Mouse (Mus musculus): ENCODE measurements around the gene Ccdc124.
"Not testable (repeated sequence)": the region's sequence is repeated elsewhere in the genome, so short reads cannot be mapped to it uniquely, and the experiment has no call there.

The Ccdc124 gene

DNA sequence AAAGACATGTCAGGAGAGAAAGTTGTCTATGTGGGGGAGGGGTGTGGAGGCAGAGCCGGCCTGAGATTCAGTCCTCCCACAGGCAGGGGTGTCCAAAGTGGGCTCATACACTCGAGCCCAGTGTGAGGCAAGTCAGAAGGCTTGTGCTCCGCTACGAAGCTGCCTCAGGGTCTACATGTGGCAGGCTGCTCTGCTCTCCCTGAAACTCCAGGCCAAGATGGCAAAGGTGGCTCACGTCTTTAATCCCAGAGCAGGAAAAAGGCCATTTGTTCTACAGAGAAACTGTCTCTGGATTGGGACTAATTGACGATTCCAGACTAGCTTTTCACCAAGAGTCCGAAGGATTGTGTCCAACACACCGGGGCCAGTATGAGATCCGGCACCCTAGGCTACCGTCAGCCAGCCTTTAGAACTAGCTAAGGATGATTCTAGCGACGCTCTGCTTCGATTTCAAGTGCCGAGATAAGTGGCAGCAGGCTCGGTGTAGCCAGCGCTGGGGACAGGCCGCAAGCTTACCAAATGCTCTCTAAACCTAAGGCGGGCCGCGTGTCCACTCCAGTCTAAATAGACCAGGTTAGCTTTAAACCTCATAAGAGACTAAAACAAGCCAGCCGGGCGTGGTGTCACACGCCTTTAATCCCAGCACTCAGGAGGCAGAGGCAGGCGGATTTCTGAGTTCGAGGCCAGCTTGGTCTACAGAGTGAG, 22.7 kb upstream of the Ccdc124 start:
- no peak for DNase-seq (ENCODE audit: extremely low read depth, insufficient read length, low spot score)

DNA sequence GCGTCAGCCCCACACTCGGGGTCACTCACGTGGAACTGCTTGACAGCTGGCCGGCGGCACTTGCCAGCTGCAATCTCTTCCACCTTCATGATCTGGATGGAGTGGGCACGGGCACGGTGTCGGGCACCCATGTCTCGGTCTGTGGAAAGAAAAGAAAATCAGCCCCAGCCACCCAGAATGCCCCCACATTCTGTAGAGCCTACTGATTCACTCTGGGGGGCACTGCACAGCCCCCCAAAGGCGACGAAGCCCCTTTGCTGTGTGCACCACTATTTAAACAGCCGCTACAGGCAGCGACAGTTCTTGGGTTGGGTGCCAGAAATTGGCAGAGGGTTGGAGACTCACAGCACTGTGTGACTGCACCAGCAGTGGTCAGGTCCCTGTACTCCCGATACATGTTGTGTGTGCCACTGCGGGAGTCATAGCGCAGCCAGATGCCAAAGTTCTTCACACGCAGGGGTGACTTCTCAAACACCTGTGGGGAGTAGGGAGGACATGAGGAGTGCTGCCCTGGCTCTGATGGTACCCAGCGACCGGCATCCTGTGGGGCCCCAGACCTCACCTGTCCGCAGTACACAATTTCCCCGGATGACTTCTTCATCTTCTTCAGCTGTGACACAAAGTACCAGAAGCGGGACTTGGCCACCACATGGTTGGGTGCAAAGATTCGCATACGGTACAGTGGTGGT, 22.0 kb upstream of the Ccdc124 start:
- DNase-seq (ENCODE audit: extremely low read depth, insufficient read length, low spot score): not testable (repeated sequence)

DNA sequence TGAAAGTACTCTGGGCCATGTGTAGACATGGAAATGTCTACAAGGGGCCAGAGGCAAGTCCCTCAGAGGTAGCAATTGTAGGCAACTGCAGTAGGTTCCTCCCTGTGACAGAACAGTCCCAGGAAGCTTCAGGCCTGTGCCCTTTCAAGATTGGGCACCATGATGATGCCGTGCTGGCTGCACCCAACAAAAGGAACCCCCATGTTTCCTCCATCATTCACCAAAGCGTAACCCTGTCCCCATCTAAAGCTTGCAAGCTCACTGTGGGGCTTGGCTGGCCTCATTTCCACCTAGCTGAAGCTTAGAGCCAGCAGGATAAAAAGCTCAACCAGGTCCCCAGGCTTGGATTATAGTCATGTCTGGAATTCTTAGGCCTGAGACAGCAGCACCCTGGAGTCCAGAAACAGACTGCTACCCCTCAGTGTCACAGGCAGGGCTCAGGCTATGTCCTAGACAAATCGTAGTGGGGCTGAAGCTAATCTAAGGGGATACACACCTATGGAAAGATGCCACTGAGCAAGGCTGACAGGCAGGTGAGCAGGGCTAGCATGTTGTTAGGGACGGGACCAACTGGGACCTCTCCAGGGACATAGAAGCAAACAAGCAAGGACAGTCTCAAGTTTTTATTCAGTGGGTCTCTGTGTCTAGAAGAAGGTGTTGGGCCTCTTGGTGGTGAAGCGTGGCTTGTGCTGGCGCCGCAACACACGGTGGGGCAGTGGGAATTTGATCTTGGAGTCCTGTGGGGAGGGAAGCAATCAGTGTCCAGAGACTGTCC, 21.2 kb upstream of the Ccdc124 start:
- DNase-seq (ENCODE audit: extremely low read depth, insufficient read length, low spot score): no peak

GRCm38 (mm10) chr8:70894385-70894720, 20.6 kb upstream of the Ccdc124 start:
- no peak for DNase-seq (ENCODE audit: extremely low read depth, insufficient read length, low spot score)

GRCm38 (mm10) chr8:70893656-70894384, 20.1 kb upstream of the Ccdc124 start:
- peak; percentile 59 for DNase-seq (ENCODE audit: extremely low read depth, insufficient read length, low spot score)

GRCm38 (mm10) chr8:70892896-70893655, 19.3 kb upstream of the Ccdc124 start:
- DNase-seq (ENCODE audit: extremely low read depth, insufficient read length, low spot score): no peak

GRCm38 (mm10) chr8:70892022-70892895, 18.5 kb upstream of the Ccdc124 start, which contains the start of gene Slc5a5:
Gene Slc5a5 (minus strand): TSS chr8:70892757.
- DNase-seq (ENCODE audit: extremely low read depth, insufficient read length, low spot score): no peak

DNA sequence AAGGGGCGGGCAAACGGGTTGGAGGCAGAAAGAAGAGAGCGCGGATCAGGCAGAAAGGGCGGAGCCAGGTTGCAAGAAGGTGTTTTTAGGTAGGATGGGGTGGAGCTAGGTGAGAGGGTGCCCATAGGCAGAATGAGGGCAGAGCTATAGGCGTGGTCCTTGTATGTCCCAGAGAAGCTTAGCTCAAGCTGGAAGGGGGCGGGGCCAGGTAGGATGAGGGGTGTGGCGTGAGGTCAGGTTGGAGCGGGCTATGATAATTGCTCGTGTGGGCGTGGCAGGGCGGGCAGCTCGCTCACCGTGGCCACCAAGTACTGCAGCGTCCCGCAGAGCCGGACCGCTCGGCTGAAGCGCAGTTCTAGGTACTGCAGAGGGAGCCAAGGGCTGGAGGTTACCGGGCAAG, 17.6 kb upstream of the Ccdc124 start:
- no peak for DNase-seq (ENCODE audit: extremely low read depth, insufficient read length, low spot score)

DNA sequence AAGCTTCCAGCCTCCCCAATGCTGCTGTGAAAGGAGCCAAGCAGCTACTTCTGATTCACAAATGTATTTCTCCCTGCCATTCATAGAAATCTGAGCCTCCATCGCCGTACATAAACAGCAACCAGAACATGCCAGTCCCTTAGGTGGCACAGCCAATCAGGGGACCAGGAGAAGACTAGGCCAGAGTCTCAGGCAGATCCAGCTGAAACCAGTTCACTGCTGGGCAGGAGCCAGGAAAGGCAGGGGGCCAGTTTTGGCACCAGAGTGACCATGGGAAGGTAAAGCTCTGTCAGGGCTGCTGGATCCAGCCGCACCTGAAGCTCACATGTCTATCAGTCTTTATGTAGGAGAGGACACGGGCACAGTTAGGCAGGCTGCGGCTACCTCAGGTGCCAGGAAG, 16.9 kb upstream of the Ccdc124 start:
- no peak for DNase-seq (ENCODE audit: extremely low read depth, insufficient read length, low spot score)

- DNase-seq (ENCODE audit: extremely low read depth, insufficient read length, low spot score): no peak
Measured at GRCm38 (mm10) chr8:70887669-70888068, 13.9 kb upstream of the Ccdc124 start.

DNA sequence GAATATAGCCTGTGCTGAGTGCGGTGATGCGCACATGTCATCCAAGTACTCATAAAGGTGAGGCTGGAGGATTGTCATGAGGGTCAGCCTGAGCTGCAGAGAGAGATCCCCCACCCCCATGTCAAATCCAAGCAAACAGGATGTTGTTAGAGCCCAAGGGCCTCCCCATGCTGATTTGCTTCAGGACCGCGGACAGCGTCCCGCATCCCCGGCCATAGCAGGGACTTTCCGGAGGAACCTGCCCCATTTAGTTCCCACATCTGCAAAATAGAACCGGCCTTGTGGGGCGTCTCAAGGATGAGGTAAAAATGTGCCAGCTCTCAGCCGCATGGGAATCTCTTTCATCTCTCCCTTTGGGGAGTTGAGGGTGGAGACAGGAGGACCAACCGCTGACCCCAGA, 11.9 kb upstream of the Ccdc124 start:
- DNase-seq (ENCODE audit: extremely low read depth, insufficient read length, low spot score): no peak

DNA sequence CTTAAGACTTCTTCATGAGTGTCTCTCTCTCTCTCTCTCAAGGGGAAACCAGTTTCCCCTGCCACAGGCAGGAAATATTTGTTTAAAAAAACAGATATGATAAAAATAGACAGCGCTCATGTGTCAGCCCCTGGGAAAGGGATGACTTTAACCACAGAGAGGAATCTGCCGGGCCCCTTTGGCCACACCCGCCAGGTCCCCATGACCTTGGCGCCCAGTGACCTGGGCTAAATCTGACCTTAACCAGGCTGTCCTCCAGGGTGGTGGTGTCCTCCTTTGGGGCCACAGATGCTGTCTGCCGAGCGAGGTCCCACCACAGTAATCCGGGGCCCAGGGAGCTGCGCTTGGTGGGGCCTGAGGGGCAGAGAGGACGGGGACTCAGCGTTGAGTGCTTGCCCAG, 10.9 kb upstream of the Ccdc124 start:
- no peak for DNase-seq (ENCODE audit: extremely low read depth, insufficient read length, low spot score)

DNA sequence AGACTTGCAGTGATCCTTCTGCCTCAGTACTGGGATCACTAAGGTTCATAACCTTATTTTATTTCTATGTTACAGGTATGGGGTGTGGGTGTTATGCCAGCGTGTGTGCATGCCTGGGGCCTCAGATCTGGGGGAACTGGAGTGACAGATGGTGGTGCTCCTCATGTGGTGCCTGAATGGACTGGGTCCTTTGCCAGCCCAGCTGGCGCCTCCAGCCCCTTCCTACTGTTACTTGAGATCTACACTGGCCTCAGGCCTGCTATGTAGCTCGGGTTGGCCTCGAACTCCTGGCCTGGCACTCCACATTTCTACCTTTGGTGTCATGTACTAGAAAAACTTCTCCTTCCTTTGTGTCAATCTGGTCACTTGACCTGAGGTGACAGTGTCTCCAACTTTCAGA, 10.5 kb upstream of the Ccdc124 start:
- DNase-seq (ENCODE audit: extremely low read depth, insufficient read length, low spot score): no peak

- no peak for DNase-seq (ENCODE audit: extremely low read depth, insufficient read length, low spot score)
Measured at GRCm38 (mm10) chr8:70880546-70880945, 6.8 kb upstream of the Ccdc124 start.

- DNase-seq (ENCODE audit: extremely low read depth, insufficient read length, low spot score): peak; percentile 95
Measured at GRCm38 (mm10) chr8:70880126-70880525, 6.4 kb upstream of the Ccdc124 start.

DNA sequence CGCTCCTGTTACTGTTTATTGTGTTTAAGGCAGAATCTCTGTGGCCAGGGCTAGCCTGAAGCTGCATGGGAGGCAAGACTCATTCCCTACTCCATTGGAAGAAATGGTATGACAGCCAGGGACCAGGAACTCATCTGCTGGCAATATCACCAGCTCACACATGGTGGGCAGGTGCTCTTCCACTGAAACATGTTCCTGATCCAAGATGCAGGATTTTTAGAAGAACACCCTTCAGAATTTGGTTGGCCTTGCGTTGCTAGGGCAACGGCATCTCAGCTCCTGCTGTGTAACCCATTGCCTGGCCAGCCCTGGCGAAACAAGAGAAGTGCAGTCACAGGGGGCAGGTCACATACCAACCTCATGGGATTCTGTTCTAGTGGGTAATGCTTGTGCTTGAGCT, 5.8 kb upstream of the Ccdc124 start:
- no peak for DNase-seq (ENCODE audit: extremely low read depth, insufficient read length, low spot score)

GRCm38 (mm10) chr8:70878178-70878577, 4.4 kb upstream of the Ccdc124 start:
- peak; percentile 92 for DNase-seq (ENCODE audit: extremely low read depth, insufficient read length, low spot score)

DNA sequence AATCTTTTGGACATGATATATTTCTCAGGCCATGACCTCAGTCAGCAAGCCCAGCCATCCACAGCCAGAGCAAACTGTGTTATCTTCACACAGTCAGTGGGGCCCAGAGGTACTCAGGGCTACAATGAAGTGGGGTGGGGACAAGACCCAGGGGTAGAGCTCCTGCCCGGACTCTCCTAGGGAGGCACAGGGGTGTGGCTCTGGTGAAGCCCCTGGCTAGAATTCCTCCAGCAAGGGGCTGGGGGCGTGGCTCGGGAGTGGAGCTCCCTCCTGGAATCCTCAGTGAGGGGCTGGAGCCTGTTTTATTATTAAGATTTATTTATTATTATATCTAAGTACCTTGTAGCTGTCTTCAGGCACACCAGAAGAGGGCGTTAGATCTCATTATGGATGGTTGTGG, 2.6 kb upstream of the Ccdc124 start:
- no peak for DNase-seq (ENCODE audit: extremely low read depth, insufficient read length, low spot score)

DNA sequence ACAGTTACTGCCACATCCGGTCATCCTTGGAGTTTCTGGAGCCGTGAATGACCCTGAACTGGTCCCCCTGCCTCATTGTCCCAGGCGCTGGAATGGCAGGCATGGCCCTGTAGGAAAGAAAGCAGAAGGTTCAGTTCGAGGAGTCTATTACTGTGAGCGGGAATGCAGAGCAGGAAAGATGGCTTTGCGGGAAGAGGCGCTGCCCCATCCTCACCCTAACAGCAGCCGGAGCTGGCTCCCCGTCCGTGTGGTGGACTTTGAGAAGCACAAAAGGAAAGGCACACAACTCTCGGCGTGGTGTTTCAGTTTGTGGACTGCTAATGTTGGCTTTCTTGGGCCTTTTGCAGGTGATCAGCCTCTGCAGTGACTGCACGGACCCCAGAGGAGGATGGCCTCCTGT, 706 bp upstream of the Ccdc124 start:
- no peak for DNase-seq (ENCODE audit: extremely low read depth, insufficient read length, low spot score)
